Mouse (Mus musculus): ENCODE data around the gene Olfr1346.
A peak's percentile ranks its signal among the peaks of the same experiment; 100 is the strongest.
"Not testable (repeated sequence)": the region's sequence is repeated elsewhere in the genome, so short reads cannot be mapped to it uniquely, and the experiment has no call there.

Olfr1346 gene

DNA sequence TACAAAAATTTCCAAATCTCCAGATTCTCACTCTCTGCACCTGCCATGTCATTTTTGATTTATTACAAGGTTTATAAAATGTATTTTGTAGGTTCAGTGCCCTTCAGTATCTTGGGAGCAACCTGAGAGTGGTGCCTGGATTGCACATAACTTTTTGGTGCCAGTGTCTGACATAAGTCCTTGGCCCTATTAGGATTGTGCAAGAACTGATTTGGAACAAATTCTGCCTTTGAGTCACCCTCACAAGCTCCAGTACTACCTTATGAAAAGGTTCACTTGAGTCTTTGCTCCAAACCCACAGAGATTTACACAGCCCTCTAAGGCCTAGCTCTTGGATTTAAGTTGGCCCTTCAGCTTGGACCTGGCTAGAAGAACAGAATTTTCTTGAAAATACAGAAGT is at the start of gene Olfr1346:
Gene Olfr1346 (plus strand): TSS at position 151 of the 400 bp plus-strand sequence.
- no peak for DNase-seq

GRCm38 (mm10) chr7:6419894-6420293 is 47.0 kb upstream of the Olfr1346 start:
- DNase-seq: peak; percentile 22

- no peak for DNase-seq
Observed at GRCm38 (mm10) chr7:6429381-6429780, 37.5 kb upstream of the Olfr1346 start.

DNA sequence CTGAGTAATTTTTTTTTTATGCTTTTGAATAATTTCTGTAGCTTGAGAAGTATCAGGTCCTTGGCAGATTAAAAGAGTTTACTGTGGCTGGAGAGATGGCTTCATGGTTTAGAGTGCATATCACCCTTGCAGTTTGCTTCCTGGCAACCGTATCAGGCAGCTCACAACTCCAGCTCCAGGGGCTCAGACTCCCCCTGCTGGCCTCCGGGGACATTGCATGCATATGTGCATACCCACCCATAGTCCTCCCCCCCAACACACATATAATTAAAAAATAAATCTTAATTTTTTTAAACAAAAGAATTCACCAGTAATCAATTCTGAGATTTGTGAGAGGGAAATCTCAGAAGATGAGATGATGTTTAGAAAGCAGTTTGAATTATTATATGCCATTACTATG is 36.6 kb upstream of the Olfr1346 start:
- DNase-seq: peak; percentile 26

GRCm38 (mm10) chr7:6438388-6438787 is 28.5 kb upstream of the Olfr1346 start, which contains the start of gene Olfr1344:
TSS of gene Olfr1344 (plus strand) at chr7:6438688.
- no peak for DNase-seq

- DNase-seq: no peak
Observed at GRCm38 (mm10) chr7:6441173-6441572, 25.7 kb upstream of the Olfr1346 start.

- DNase-seq: no peak
Observed at GRCm38 (mm10) chr7:6447771-6448170, 19.1 kb upstream of the Olfr1346 start.

- no peak for DNase-seq
Observed at GRCm38 (mm10) chr7:6455868-6456267, 11.0 kb upstream of the Olfr1346 start, which contains the start of gene Olfr1336. TSS of gene Olfr1336 (plus strand) at chr7:6456168.

DNA sequence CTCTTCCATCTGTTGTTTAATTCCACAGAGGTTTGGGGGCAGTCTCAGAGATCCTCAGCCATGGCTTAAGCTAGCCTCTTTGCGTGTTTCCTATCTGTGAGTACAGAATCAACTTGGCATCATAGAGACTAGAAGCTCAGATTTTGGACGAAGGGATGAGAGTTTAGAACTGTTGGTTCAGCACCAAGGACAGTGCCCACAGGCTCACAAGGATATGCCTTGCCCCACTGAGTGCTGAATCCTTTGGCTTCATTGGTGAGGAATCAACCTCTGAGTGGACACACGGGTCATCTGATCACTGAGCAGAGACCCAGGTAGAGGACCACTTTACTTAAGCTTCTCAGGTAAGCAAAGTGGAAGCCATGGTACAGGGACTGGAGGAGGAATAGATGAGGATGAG is 10.5 kb upstream of the Olfr1346 start:
- no peak for DNase-seq

GRCm38 (mm10) chr7:6477633-6478032 is 10.7 kb downstream of the Olfr1346 start:
- not testable (repeated sequence) for DNase-seq

- DNase-seq: no peak
Observed at GRCm38 (mm10) chr7:6486841-6487240, 19.9 kb downstream of the Olfr1346 start, which contains the start of gene Olfr5. TSS of gene Olfr5 (minus strand) at chr7:6486941.

DNA sequence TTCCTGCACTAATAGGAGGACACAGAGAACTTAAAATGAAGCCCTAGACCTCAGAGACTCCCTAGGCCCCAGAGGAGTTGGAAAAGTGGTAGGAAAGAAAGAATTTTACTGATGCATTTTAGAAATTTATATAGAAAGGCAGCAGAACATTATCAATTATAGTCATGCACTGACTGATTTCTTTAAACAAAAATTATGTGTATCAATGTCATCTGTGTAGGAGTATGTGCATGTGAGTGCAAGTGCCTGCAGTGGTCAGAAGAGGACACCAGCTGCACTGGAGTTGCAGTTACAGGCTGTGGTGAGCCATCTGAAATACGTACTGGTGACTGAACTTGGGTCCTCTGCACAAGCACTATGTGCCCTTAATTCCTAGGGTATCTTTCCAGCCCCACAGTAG is 32.8 kb downstream of the Olfr1346 start, which contains the start of gene Olfr1347:
Gene Olfr1347 (minus strand): TSS at position 101 of the 400 bp plus-strand sequence.
- no peak for DNase-seq

- no peak for DNase-seq
Observed at GRCm38 (mm10) chr7:6508648-6509047, 41.7 kb downstream of the Olfr1346 start, which contains the start of gene Olfr1348. TSS of gene Olfr1348 (minus strand) at chr7:6508748.

- DNase-seq: no peak
Observed at GRCm38 (mm10) chr7:6521666-6522065, 54.8 kb downstream of the Olfr1346 start.

GRCm38 (mm10) chr7:6522850-6523249 is 55.9 kb downstream of the Olfr1346 start, which contains the start of gene Olfr1349:
TSS of gene Olfr1349 (minus strand) at chr7:6522950.
- DNase-seq: no peak

GRCm38 (mm10) chr7:6525001-6525400 is 58.1 kb downstream of the Olfr1346 start:
- no peak for DNase-seq

DNA sequence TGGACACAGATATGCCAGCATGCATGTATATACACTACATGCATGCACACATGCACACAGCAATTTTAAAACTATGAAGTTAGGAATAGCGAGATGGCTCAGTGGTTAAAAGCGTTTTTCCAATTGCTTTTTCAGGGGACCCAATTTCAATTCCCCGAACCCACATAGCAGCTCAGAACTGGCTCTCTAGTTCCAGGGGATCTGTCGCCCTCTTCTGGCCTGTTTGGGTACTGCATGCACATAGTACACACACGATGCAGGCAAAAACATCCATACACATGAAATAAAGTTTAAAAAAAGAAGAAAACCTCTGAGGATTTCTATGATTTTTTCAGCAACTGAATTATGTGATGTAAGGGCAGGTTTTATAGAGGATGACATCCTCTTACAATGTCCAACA is 59.2 kb downstream of the Olfr1346 start:
- peak; percentile 8 for DNase-seq

Data from right cerebral cortex, postnatal 14 days (tissue).